17 mouse cellular contexts compared by ENCODE assay signal in genomic region chr6:111054001-111054975, GRCm38 (mm10).
DNase-seq lines count a peak whose midpoint lies in the region; ATAC-seq and TF ChIP-seq lines count a peak whose summit lies in the region.
"Had no signal": no experiment of that assay in that cellular context is flagged by ENCODE, and none has a peak within 500 bp of the region (broad histone marks: within the 10 kb centered on the region; RNA-seq: fewer than 3 reads in every experiment).

No protein-coding gene starts in this region.

- H3K9ac ChIP-seq in hindbrain, postnatal 0 days (replicated peaks; ENCODE audit: low read length): no peak overlapping the region
- H3K9ac ChIP-seq in hindbrain, embryonic 11.5 days (ENCODE audit: low read depth, low read length): no peak overlapping the region
- H3K9ac ChIP-seq: embryonic facial prominence, embryonic 12.5 days; kidney, embryonic 15.5 days; limb, embryonic 15.5 days; lung, embryonic 15.5 days; midbrain, embryonic 12.5 days had no signal

- peak; percentile 53 for DNase-seq in hindbrain, postnatal 0 days (ENCODE audit: low spot score)
- DNase-seq in hindbrain, embryonic 11.5 days (ENCODE audit: low spot score): no peak
- DNase-seq in fibroblast of lung, adult 2 months (ENCODE audit: low read depth): peak; percentile 59
- DNase-seq in layer of hippocampus, postnatal 36 days: peak; percentile 38 to 44
- DNase-seq in right cerebral cortex, postnatal 10 days (ENCODE audit: low spot score in 2 of 2): peak; percentile 30 to 36
- DNase-seq in adrenal gland, postnatal 36 days: no peak
- no peak for DNase-seq in thymus, postnatal 0 days (ENCODE audit: low spot score)
- no peak for DNase-seq in heart, adult 9 months (ENCODE audit: low spot score in 2 of 2)
- DNase-seq: adrenal gland, adult 8-10 months had no signal

- TF ChIP-seq CTCF in hindbrain, postnatal 0 days (IDR thresholded peaks at IDR 0.05; ENCODE audit: low read depth): no peak

- no peak overlapping the region for H3K4me2 ChIP-seq in hindbrain, postnatal 0 days (ENCODE audit: low read depth, low read length)
- no peak overlapping the region for H3K4me2 ChIP-seq in hindbrain, embryonic 11.5 days (replicated peaks; ENCODE audit: low read depth, low read length)
- H3K4me2 ChIP-seq: embryonic facial prominence, embryonic 12.5 days; heart, embryonic 11.5 days; kidney, embryonic 15.5 days; limb, embryonic 15.5 days; lung, embryonic 15.5 days; midbrain, embryonic 12.5 days had no signal

- no peaks in the 10 kb centered on the region for H3K36me3 ChIP-seq in hindbrain, postnatal 0 days (ENCODE audit: insufficient read depth, low read length)
- H3K36me3 ChIP-seq in hindbrain, embryonic 11.5 days (ENCODE audit: control insufficient read depth, insufficient read depth, low read length): no peaks in the 10 kb centered on the region
- H3K36me3 ChIP-seq: embryonic facial prominence, embryonic 12.5 days; kidney, embryonic 15.5 days; limb, embryonic 15.5 days; lung, embryonic 15.5 days; midbrain, embryonic 12.5 days had no signal

- H3K4me3 ChIP-seq in hindbrain, postnatal 0 days (ENCODE audit: low read length): no peak overlapping the region
- no peak overlapping the region for H3K4me3 ChIP-seq in hindbrain, embryonic 11.5 days (ENCODE audit: low read depth, low read length)
- H3K4me3 ChIP-seq: embryonic facial prominence, embryonic 12.5 days; kidney, embryonic 15.5 days; limb, embryonic 15.5 days; lung, embryonic 15.5 days; midbrain, embryonic 12.5 days had no signal

- no peak overlapping the region for H3K27ac ChIP-seq in hindbrain, postnatal 0 days
- H3K27ac ChIP-seq in hindbrain, embryonic 11.5 days (ENCODE audit: low read depth, low read length): no peak overlapping the region
- H3K27ac ChIP-seq: embryonic facial prominence, embryonic 12.5 days; kidney, embryonic 15.5 days; limb, embryonic 15.5 days; lung, embryonic 15.5 days; midbrain, embryonic 12.5 days had no signal

- no peaks in the 10 kb centered on the region for H3K4me1 ChIP-seq in hindbrain, postnatal 0 days (ENCODE audit: insufficient read depth, low read length)
- no peaks in the 10 kb centered on the region for H3K4me1 ChIP-seq in hindbrain, embryonic 11.5 days (replicated peaks; ENCODE audit: control insufficient read depth, insufficient read depth, low read length)
- H3K4me1 ChIP-seq: embryonic facial prominence, embryonic 12.5 days; kidney, embryonic 15.5 days; limb, embryonic 15.5 days; lung, embryonic 15.5 days; midbrain, embryonic 12.5 days had no signal

- WGBS in hindbrain, postnatal 0 days: 53% methylated on average over 7 of the region's 7 CpGs
- WGBS in hindbrain, embryonic 11.5 days: 77% methylated on average over 7 of the region's 7 CpGs

- no peaks in the 10 kb centered on the region for H3K9me3 ChIP-seq in hindbrain, postnatal 0 days (ENCODE audit: low read length)
- H3K9me3 ChIP-seq in hindbrain, embryonic 11.5 days (ENCODE audit: control insufficient read depth, low read length): no peaks in the 10 kb centered on the region
- H3K9me3 ChIP-seq: embryonic facial prominence, embryonic 12.5 days; kidney, embryonic 15.5 days; limb, embryonic 15.5 days; lung, embryonic 15.5 days; midbrain, embryonic 12.5 days had no signal

- no peak for ATAC-seq in hindbrain, postnatal 0 days
- no peak for ATAC-seq in hindbrain, embryonic 11.5 days (ENCODE audit: low FRiP score)
- ATAC-seq: hindbrain, embryonic 16.5 days had no signal

- no peaks in the 10 kb centered on the region for H3K27me3 ChIP-seq in hindbrain, postnatal 0 days (ENCODE audit: insufficient read depth, low read length)
- H3K27me3 ChIP-seq in hindbrain, embryonic 11.5 days (ENCODE audit: control insufficient read depth, insufficient read depth, low read length): no peaks in the 10 kb centered on the region
- H3K27me3 ChIP-seq: CH12.LX; embryonic facial prominence, embryonic 12.5 days; kidney, embryonic 15.5 days; limb, embryonic 15.5 days; lung, embryonic 15.5 days; midbrain, embryonic 12.5 days had no signal

Comparison
In these comparisons a context has a peak if more than half of its experiments do, and no peak if none do; other contexts are left out.
1. DNase-seq: peak in hindbrain, postnatal 0 days (single experiment), fibroblast of lung, adult 2 months (single experiment), layer of hippocampus, postnatal 36 days (2 of 2) and right cerebral cortex, postnatal 10 days (2 of 2); none in hindbrain, embryonic 11.5 days (single experiment), adrenal gland, postnatal 36 days (0 of 2), thymus, postnatal 0 days (single experiment) and heart, adult 9 months (0 of 2).